Mouse (Mus musculus): ENCODE data around the gene Slc25a42.

GRCm38 (mm10) chr8:70203072-70203471 is 9.0 kb downstream of the Slc25a42 start:
- TF ChIP-seq CTCF (IDR thresholded peaks at IDR 0.05; ENCODE audit: low read depth) (no peak), EP300 (IDR thresholded peaks at IDR 0.05; ENCODE audit: low read depth) (no peak)

All from liver, embryonic 14.5 days (tissue).